Mouse (Mus musculus): ENCODE measurements around the gene 0610012G03Rik. TPM values are rescaled to one million over a fixed set of nuclear protein-coding genes. Genes with fewer than 3 reads are reported as not detected.

Gene 0610012G03Rik
- polyA plus RNA-seq, 1 experiment: 67.6 TPM

DNA sequence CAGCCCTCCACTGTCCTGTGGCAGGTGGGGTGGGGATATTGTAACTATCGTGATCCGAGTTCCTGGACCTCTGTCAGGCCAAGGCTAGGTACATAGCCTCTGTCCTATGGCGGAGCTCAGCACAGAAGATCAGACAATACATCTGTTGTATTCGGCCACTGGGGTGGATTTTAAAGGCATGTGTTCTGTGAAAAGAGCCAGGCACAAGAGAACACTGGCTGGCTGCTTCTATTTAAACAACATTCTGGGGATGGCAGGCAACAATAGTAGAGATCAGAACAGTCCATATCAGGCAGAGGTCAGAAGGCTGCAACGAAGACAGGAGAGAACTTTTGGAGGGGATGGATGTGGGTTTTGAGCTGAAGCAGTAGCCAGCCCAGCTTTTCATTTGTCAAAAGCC is 16.0 kb downstream of the 0610012G03Rik start:
- TF ChIP-seq CTCF (IDR thresholded peaks at IDR 0.05; ENCODE audit: borderline replicate concordance, extremely low read depth, insufficient read depth, insufficient read length) (no peak), POLR2A (IDR thresholded peaks at IDR 0.05; ENCODE audit: borderline replicate concordance, extremely low read depth, insufficient read depth, insufficient read length, poor library complexity, severe bottlenecking) (no peak)
- peak; percentile 43 for DNase-seq (ENCODE audit: low read depth)

GRCm38 (mm10) chr16:31931330-31931729 is 17.0 kb downstream of the 0610012G03Rik start:
- no peak for TF ChIP-seq POLR2A (IDR thresholded peaks at IDR 0.05; ENCODE audit: borderline replicate concordance, extremely low read depth, insufficient read depth, insufficient read length, poor library complexity, severe bottlenecking)
- no peak for TF ChIP-seq CTCF (IDR thresholded peaks at IDR 0.05; ENCODE audit: borderline replicate concordance, extremely low read depth, insufficient read depth, insufficient read length)
- DNase-seq (ENCODE audit: low read depth): no peak

GRCm38 (mm10) chr16:31927412-31927811 is 20.9 kb downstream of the 0610012G03Rik start:
- TF ChIP-seq POLR2A (IDR thresholded peaks at IDR 0.05; ENCODE audit: borderline replicate concordance, extremely low read depth, insufficient read depth, insufficient read length, poor library complexity, severe bottlenecking) (no peak), CTCF (IDR thresholded peaks at IDR 0.05; ENCODE audit: borderline replicate concordance, extremely low read depth, insufficient read depth, insufficient read length) (no peak)
- DNase-seq (ENCODE audit: low read depth): no peak

DNA sequence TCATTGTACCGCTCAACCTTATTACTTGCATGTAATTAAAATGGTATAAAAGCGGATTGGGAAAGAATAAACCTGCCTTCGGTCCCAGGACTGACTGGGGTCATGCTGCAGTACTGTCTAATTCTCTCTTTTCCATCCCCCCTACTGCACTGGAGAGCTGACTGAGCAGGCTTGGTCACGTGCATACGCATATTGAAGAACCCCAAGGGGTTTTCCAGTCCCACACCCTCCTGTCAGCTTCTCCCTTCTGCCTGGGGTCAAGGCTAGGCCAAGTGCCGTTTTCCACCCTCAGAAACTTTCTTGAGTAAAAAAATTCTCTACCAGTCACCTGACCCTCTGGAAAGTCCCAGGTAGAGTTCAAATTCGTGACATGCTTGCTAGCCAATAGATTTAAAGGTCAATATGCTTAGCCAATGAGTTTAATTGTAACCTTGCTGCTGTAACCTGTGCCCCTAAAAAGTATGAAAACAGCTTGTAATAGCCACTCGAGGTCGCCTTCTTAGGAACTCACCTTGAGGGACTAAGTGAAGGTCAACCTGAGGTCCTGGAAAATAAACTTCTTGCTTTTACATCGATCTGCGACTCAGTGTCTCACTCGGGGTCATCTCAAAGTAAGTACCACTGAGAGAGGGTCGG is 21.6 kb downstream of the 0610012G03Rik start:
- TF ChIP-seq CTCF (IDR thresholded peaks at IDR 0.05; ENCODE audit: borderline replicate concordance, extremely low read depth, insufficient read depth, insufficient read length): no peak
- TF ChIP-seq POLR2A (IDR thresholded peaks at IDR 0.05; ENCODE audit: borderline replicate concordance, extremely low read depth, insufficient read depth, insufficient read length, poor library complexity, severe bottlenecking): no peak

GRCm38 (mm10) chr16:31926091-31926490 is 22.2 kb downstream of the 0610012G03Rik start:
- TF ChIP-seq POLR2A (IDR thresholded peaks at IDR 0.05; ENCODE audit: borderline replicate concordance, extremely low read depth, insufficient read depth, insufficient read length, poor library complexity, severe bottlenecking) (no peak), CTCF (IDR thresholded peaks at IDR 0.05; ENCODE audit: borderline replicate concordance, extremely low read depth, insufficient read depth, insufficient read length) (no peak)
- DNase-seq (ENCODE audit: low read depth): no peak

More for the DNA sequence above, 21.6 kb downstream of the 0610012G03Rik start:
- DNase-seq (ENCODE audit: low read depth): no peak

DNA sequence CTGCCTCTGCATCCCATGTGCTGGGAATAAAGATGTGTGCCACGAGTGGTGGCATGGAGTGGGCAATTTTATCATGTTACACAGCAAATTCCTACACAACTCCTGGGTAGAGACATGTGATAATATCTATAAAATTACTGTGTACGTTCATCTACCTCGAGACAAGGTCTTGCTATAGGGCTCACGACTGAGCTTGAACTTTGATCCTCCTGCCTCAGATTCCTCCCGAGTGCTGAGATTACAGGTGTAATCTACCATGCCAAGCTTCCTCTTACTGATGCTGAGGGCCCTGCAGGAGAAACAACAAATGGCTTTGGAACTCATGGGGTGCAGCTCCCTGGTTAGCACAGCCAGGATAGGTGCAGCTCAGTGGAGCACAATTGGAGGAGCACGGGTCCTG is 23.9 kb downstream of the 0610012G03Rik start:
- no peak for DNase-seq (ENCODE audit: low read depth)
- TF ChIP-seq POLR2A (IDR thresholded peaks at IDR 0.05; ENCODE audit: borderline replicate concordance, extremely low read depth, insufficient read depth, insufficient read length, poor library complexity, severe bottlenecking): no peak
- no peak for TF ChIP-seq CTCF (IDR thresholded peaks at IDR 0.05; ENCODE audit: borderline replicate concordance, extremely low read depth, insufficient read depth, insufficient read length)

DNA sequence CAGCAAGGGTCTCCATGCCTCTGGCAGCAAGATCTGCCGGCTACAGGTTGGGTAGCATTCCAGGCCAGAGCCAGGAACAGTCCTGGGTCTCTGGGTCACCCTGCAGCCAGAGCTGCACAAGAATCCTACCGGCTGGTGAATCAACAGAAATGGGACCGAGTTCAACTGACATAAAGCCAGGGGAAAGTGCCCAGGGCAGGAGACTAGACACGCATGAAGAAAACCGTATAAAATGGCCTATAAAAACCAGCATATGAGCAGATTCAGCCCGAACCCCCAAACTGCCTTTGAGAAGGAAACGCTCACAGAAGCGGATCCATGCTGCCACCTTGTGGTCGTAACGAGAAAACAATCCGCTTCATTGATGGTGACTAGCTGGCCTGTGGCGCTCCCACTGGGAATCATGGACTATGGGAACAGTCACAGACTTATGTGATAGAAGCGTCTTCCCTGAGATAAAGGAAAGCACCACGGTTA is 30.0 kb downstream of the 0610012G03Rik start:
- DNase-seq (ENCODE audit: low read depth): peak; percentile 93
- no peak for TF ChIP-seq POLR2A (IDR thresholded peaks at IDR 0.05; ENCODE audit: borderline replicate concordance, extremely low read depth, insufficient read depth, insufficient read length, poor library complexity, severe bottlenecking)
- TF ChIP-seq CTCF (IDR thresholded peaks at IDR 0.05; ENCODE audit: borderline replicate concordance, extremely low read depth, insufficient read depth, insufficient read length): peak; percentile 98

GRCm38 (mm10) chr16:31917776-31918175 is 30.5 kb downstream of the 0610012G03Rik start:
- TF ChIP-seq CTCF (IDR thresholded peaks at IDR 0.05; ENCODE audit: borderline replicate concordance, extremely low read depth, insufficient read depth, insufficient read length) (no peak), POLR2A (IDR thresholded peaks at IDR 0.05; ENCODE audit: borderline replicate concordance, extremely low read depth, insufficient read depth, insufficient read length, poor library complexity, severe bottlenecking) (no peak)
- no peak for DNase-seq (ENCODE audit: low read depth)

- no peak for DNase-seq (ENCODE audit: low read depth)
- no peak for TF ChIP-seq POLR2A (IDR thresholded peaks at IDR 0.05; ENCODE audit: borderline replicate concordance, extremely low read depth, insufficient read depth, insufficient read length, poor library complexity, severe bottlenecking)
- no peak for TF ChIP-seq CTCF (IDR thresholded peaks at IDR 0.05; ENCODE audit: borderline replicate concordance, extremely low read depth, insufficient read depth, insufficient read length)
Observed at GRCm38 (mm10) chr16:31910281-31910847, 37.9 kb downstream of the 0610012G03Rik start.

DNA sequence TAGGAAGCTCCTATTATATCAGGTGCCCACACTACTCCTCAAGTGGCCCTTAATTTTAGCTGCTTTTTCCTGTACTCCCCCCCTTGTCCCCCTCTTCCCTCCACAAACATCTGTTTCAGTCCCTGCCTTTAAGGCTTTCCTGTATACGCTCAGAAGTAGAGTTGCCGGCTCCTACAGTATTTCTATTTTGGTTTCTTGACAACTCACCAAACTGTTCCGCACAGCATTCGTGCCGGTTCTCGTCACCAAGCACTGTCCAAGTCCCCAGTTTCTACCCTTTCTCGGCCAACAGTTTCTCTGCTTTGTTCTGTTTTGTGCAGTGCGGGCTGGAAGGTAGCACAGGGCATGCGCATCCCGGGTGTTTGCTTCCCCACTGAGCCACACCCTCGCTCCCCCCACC is 39.3 kb downstream of the 0610012G03Rik start:
- DNase-seq (ENCODE audit: low read depth): no peak
- TF ChIP-seq POLR2A (IDR thresholded peaks at IDR 0.05; ENCODE audit: borderline replicate concordance, extremely low read depth, insufficient read depth, insufficient read length, poor library complexity, severe bottlenecking): no peak
- no peak for TF ChIP-seq CTCF (IDR thresholded peaks at IDR 0.05; ENCODE audit: borderline replicate concordance, extremely low read depth, insufficient read depth, insufficient read length)

DNA sequence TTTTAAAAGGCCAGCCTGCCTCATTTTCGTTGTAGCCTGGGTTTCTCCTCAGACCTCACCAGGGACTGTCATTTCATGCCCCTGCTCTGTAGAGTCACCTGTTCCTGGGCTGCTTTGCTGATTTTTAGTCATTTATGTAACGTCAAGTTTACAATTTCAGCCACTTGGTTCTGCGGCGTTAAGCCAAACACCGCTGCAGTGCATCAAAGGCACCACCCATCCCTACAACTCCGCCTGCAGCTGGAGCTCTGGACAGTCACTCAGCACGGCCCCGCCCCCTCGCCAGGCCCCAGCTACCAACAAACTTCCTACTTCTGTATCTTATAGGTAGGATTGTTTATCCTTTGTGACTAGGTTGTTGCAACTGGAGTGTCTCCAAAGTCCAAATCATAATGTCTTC is 41.4 kb downstream of the 0610012G03Rik start:
- TF ChIP-seq CTCF (IDR thresholded peaks at IDR 0.05; ENCODE audit: borderline replicate concordance, extremely low read depth, insufficient read depth, insufficient read length) (no peak), POLR2A (IDR thresholded peaks at IDR 0.05; ENCODE audit: borderline replicate concordance, extremely low read depth, insufficient read depth, insufficient read length, poor library complexity, severe bottlenecking) (no peak)
- DNase-seq (ENCODE audit: low read depth): peak; percentile 38

All from brain, embryonic 14.5 days (tissue).